Mouse (Mus musculus) adipocyte (in vitro differentiated cells): ENCODE data around the gene Tmprss6.
A peak's percentile ranks its signal among the peaks of the same experiment; 100 is the strongest.

ENCODE experiments used
- DNase-seq: peaks from one replicate; pipeline ENCODE4 v3.0.0-alpha.2; 2016; ENCODE audit warnings: low spot score

Tmprss6 gene

GRCm38 (mm10) chr15:78420395-78420794 lies 48.0 kb downstream of the Tmprss6 start:
- DNase-seq: no peak

GRCm38 (mm10) chr15:78416937-78417336 lies 51.5 kb downstream of the Tmprss6 start:
- DNase-seq: peak; percentile 56

GRCm38 (mm10) chr15:78414157-78414556 lies 54.3 kb downstream of the Tmprss6 start:
- no peak for DNase-seq

- no peak for DNase-seq
Observed at GRCm38 (mm10) chr15:78413719-78414117, 54.7 kb downstream of the Tmprss6 start.

- DNase-seq: no peak
Observed at GRCm38 (mm10) chr15:78413083-78413718, 55.2 kb downstream of the Tmprss6 start.

GRCm38 (mm10) chr15:78409570-78410052 lies 58.8 kb downstream of the Tmprss6 start:
- DNase-seq: peak; percentile 55

- DNase-seq: peak; percentile 92
Observed at GRCm38 (mm10) chr15:78406293-78406934, 62.0 kb downstream of the Tmprss6 start, which contains the start of gene Mpst. TSS of gene Mpst (plus strand) at chr15:78406416.

GRCm38 (mm10) chr15:78405517-78406211 lies 62.8 kb downstream of the Tmprss6 start, which contains the start of gene Tst:
TSS of gene Tst (minus strand) at chr15:78405907.
- DNase-seq: peak; percentile 95

- DNase-seq: no peak
Observed at GRCm38 (mm10) chr15:78405098-78405497, 63.3 kb downstream of the Tmprss6 start.

GRCm38 (mm10) chr15:78403896-78404295 lies 64.5 kb downstream of the Tmprss6 start:
- DNase-seq: peak; percentile 85

GRCm38 (mm10) chr15:78403301-78403741 lies 65.1 kb downstream of the Tmprss6 start:
- DNase-seq: no peak

GRCm38 (mm10) chr15:78402423-78402822 lies 66.0 kb downstream of the Tmprss6 start:
- DNase-seq: no peak

GRCm38 (mm10) chr15:78401921-78402320 lies 66.5 kb downstream of the Tmprss6 start:
- DNase-seq: peak; percentile 78

- DNase-seq: no peak
Observed at GRCm38 (mm10) chr15:78401345-78401744, 67.1 kb downstream of the Tmprss6 start.

GRCm38 (mm10) chr15:78395478-78395962 lies 72.9 kb downstream of the Tmprss6 start, which contains the start of gene Tex33:
TSS of gene Tex33 (minus strand) at chr15:78395912.
- no peak for DNase-seq

GRCm38 (mm10) chr15:78390855-78391254 lies 77.6 kb downstream of the Tmprss6 start:
- DNase-seq: no peak
